Mouse (Mus musculus) midbrain, embryonic 13.5 days (tissue): ENCODE measurements around the gene Ddx60. TPM values are rescaled to one million over a fixed set of nuclear protein-coding genes. Genes with fewer than 3 reads are reported as not detected.
"Not testable (repeated sequence)": the region's sequence is repeated elsewhere in the genome, so short reads cannot be mapped to it uniquely, and the experiment has no call there.

Source experiments
- ATAC-seq: fragments of 200-750 bp; cut with Nextera tagmentation; 2 replicates; pipeline ENCODE4 v1.8.0; 2017; ENCODE audit warnings: mild to moderate bottlenecking, moderate TSS enrichment, moderate library complexity
- H3K27ac ChIP-seq: fragments of 300-500 bp; sonication (generic); 2 replicates; pipeline ENCODE4 v1.5.1; 2015; ENCODE audit warnings: inconsistent platforms, mild to moderate bottlenecking, moderate library complexity
- H3K27me3 ChIP-seq: fragments of 300-500 bp; sonication (generic); 2 replicates; pipeline ENCODE4 v1.6.1; 2015; ENCODE audit warnings: mild to moderate bottlenecking, inconsistent platforms
- H3K36me3 ChIP-seq: fragments of 300-500 bp; sonication (generic); 2 replicates; pipeline ENCODE4 v1.6.1; 2015; ENCODE audit warnings: mild to moderate bottlenecking, inconsistent platforms
- H3K4me1 ChIP-seq: fragments of 300-500 bp; sonication (generic); replicated peaks from 2 replicates; pipeline ENCODE4 v1.6.1; 2015; ENCODE audit warnings: inconsistent platforms
- H3K4me2 ChIP-seq: fragments of 300-500 bp; sonication (generic); replicated peaks from 2 replicates; pipeline ENCODE4 v1.6.1; 2015; ENCODE audit warnings: moderate library complexity, mild to moderate bottlenecking, inconsistent platforms
- H3K4me3 ChIP-seq: fragments of 300-500 bp; sonication (generic); replicated peaks from 2 replicates; pipeline ENCODE4 v1.5.1; 2015; ENCODE audit warnings: mild to moderate bottlenecking, inconsistent platforms
- H3K9ac ChIP-seq: fragments of 300-500 bp; sonication (generic); replicated peaks from 2 replicates; pipeline ENCODE4 v1.6.1; 2015; ENCODE audit warnings: mild to moderate bottlenecking, inconsistent platforms
- H3K9me3 ChIP-seq: fragments of 300-500 bp; sonication (generic); 2 replicates; pipeline ENCODE4 v1.6.1; 2016; ENCODE audit warnings: mild to moderate bottlenecking, inconsistent platforms
- WGBS: fragments of 180-500 bp; shearing (Covaris S2); methylation state at CpG from one replicate; pipeline ENCODE4 v1.1.7; 2015; 5-methylcytosine and 5-hydroxymethylcytosine counted together
- polyA plus RNA-seq: library from polyadenylated mRNA; unstranded; fragments of >200 nt; fragmentation: Nextera tagmentation; extraction: Ambion mirVana; gene quantifications from 2 replicates; pipeline ENCODE4 v1.2.1, GENCODE M21; 2015

Ddx60 gene
- polyA plus RNA-seq, 1 experiment from 2014 or later: 0.36 TPM

DNA sequence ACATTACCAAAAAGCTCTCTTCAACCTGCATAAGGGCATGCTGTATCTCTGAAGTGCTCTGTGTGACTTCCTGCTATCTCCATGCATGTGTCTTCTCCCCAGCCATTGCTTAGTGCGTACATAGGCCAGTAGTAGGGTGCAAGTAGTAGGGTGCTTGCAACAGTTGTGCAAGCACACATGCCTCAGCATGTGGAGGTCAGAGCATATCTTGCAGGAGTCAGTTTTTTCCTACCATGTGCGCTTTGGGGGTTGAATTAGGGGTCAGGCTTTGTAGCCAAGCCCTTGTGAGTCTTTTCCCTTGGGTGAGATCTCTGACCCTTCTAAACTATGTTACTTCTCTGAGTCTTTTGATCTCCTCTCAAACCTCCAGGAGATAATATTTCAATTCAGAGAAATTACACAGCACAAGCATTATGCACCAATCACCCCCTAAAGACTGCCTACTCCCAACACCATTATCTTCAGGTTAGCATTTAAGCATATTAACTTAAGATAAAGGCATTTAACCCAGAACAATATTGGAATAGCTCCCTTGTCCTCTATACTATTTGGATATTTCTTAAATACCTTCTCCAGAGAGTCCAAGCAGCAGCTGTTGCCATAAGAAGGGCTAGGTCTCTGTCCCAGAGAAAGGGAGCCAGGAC, 8.6 kb upstream of the Ddx60 start:
- Histone ChIP-seq H3K9ac (no peak overlapping the region), H3K4me1 (no peaks in the 10 kb centered on the region), H3K36me3 (no peaks in the 10 kb centered on the region), H3K4me3 (no peak overlapping the region), H3K27ac (no peak overlapping the region), H3K27me3 (no peaks in the 10 kb centered on the region), H3K9me3 (no peaks in the 10 kb centered on the region), H3K4me2 (no peak overlapping the region)
- no peak for ATAC-seq
- 91% methylated on average over 2 of the region's 2 CpGs for WGBS

DNA sequence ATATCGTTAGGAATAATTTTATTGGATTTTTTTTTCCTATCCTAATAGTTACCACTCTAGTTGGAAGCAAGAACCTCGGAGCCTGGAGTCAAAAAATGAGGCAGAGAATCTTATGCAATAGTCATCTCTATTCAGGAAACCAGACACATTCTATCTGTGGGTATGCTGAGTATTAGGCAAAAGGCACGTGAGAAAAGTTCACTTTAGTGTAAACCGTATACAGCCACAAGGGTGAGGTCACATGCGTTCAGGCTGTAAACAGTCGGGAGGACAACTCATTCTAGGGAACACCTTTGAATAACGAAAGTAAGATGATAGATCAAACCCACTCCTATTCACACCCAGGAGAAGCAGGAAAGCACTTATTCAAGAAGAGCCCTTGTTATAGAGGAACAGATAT, 7.5 kb upstream of the Ddx60 start:
- 85% methylated on average over 7 of the region's 7 CpGs for WGBS
- no peak overlapping the region for H3K4me3 ChIP-seq
- H3K9ac ChIP-seq: no peak overlapping the region
- H3K4me1 ChIP-seq: no peaks in the 10 kb centered on the region
- no peak overlapping the region for H3K27ac ChIP-seq
- no peaks in the 10 kb centered on the region for H3K27me3 ChIP-seq
- no peak overlapping the region for H3K4me2 ChIP-seq
- no peak for ATAC-seq
- no peaks in the 10 kb centered on the region for H3K9me3 ChIP-seq
- no peaks in the 10 kb centered on the region for H3K36me3 ChIP-seq

DNA sequence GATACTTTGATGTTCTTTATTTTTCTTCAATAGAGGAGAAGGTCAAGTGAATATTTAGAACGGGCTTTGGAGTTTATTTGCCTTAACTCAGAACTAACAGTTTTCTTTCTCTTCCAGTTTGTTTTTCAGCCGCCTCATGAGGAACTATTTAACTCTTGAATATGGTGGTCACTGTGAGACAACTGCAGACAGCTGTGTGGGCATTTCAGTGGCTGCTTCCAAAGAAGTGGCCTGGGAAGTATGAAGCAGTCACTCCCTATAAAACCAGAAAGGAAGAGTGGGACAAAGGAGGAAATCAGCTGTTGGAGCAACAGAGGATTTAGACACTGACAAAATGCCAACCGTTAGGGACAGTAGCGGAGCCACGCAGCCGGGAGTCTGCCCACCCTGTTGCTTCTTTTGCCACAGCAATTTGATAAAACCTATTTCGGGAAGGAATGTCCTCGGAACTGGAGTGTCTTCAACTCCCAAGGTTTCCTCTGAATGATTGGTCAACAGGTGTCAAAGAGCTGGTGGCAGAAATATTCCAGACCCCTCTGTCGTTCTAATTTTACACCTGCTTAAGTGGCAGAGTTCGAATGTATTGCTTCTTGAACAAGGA, 6.3 kb upstream of the Ddx60 start:
- 86% methylated on average over 10 of the region's 10 CpGs for WGBS
- H3K9me3 ChIP-seq: no peaks in the 10 kb centered on the region
- no peaks in the 10 kb centered on the region for H3K4me1 ChIP-seq
- H3K4me2 ChIP-seq: no peak overlapping the region
- no peak for ATAC-seq
- H3K9ac ChIP-seq: no peak overlapping the region
- 0 out of 2 replicates have a peak, but pooled peaks cover 3% of the 10 kb centered on the region for H3K27me3 ChIP-seq
- H3K36me3 ChIP-seq: no peaks in the 10 kb centered on the region
- no peak overlapping the region for H3K27ac ChIP-seq
- no peak overlapping the region for H3K4me3 ChIP-seq

- WGBS: 95% methylated on average over 1 of the region's 1 CpGs
- no peak for ATAC-seq
- H3K4me1 ChIP-seq: peaks cover 8% of the 10 kb centered on the region
- no peaks in the 10 kb centered on the region for H3K9me3 ChIP-seq
- H3K4me2 ChIP-seq: no peak overlapping the region
- no peaks in the 10 kb centered on the region for H3K36me3 ChIP-seq
- no peak overlapping the region for H3K4me3 ChIP-seq
- H3K27ac ChIP-seq: no peak overlapping the region
- 0 out of 2 replicates have a peak, but pooled peaks cover 3% of the 10 kb centered on the region for H3K27me3 ChIP-seq
- H3K9ac ChIP-seq: no peak overlapping the region
Measured at GRCm38 (mm10) chr8:61924518-61924917, 3.4 kb upstream of the Ddx60 start.

DNA sequence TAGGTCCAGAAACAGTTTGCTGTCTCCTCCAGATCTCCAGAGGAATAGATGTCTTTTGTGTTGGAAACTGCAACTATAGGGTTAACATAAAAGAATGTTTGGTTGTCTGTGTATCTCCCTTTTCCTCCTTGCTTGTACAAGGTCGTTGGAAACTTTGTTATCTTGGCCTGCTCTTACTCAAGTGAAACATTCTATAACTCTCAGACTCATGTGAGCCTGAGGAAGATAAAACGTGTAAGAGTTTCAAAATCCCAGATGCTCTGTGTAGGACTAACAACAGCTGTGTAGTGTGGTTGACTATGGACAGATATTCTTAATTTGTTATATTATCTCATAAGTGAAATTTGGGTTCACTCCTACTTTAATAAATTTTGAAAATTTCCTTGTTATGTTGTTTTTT, 5.4 kb downstream of the Ddx60 start:
- Histone ChIP-seq H3K27me3 (no peaks in the 10 kb centered on the region), H3K9me3 (no peaks in the 10 kb centered on the region), H3K4me3 (no peak overlapping the region), H3K36me3 (no peaks in the 10 kb centered on the region), H3K4me1 (peaks cover under 1% of the 10 kb centered on the region), H3K9ac (no peak overlapping the region), H3K4me2 (no peak overlapping the region), H3K27ac (no peak overlapping the region)
- WGBS: 44% methylated on average over 2 of the region's 2 CpGs
- ATAC-seq: no peak

GRCm38 (mm10) chr8:61937576-61937975, 9.7 kb downstream of the Ddx60 start:
- Histone ChIP-seq H3K4me2 (no peak overlapping the region), H3K36me3 (no peaks in the 10 kb centered on the region), H3K4me1 (no peaks in the 10 kb centered on the region), H3K27me3 (no peaks in the 10 kb centered on the region), H3K9ac (no peak overlapping the region), H3K4me3 (no peak overlapping the region), H3K9me3 (no peaks in the 10 kb centered on the region), H3K27ac (no peak overlapping the region)
- no peak for ATAC-seq
- 74% methylated on average over 2 of the region's 2 CpGs for WGBS

DNA sequence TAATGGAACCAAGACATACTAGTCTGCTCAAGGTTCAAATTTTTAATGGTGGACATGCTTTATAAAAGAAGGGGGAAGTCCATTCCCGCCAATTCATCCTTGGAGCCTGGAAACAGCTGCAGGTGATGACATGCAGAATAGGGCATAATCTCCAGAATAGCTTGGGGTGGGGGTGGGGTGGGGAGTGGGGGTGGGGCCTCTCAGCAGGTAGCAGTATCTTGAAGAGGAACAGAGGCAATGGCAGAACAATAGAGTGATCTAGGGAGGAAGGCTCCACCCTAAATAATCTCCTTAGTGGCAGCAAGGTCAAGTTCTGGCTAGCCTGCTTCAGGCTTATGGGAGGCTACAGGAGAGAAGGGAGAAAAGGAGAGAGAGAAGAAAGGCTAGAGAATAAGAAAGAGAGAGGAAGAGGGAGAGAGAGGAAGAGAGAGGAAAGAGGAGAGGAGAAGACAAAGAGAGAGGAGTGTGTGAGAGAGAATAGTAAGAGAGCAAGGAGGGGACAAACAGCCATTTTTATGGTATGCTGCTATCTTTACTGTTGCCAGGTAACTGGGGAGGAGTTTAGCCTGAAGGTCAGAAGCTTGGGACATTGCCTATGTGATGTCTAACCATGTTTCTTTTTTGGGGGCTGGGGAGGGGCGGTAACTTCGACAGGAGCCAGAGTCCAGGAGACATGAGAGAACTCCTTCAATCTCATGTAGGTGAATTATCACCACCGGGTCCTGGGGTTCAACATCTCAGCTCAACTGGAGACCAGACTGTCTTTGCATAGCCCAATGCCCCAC, 36.9 kb downstream of the Ddx60 start:
- not testable (repeated sequence) for H3K4me1 ChIP-seq, H3K4me3 ChIP-seq, H3K9me3 ChIP-seq, H3K27ac ChIP-seq, H3K4me2 ChIP-seq, H3K36me3 ChIP-seq, H3K27me3 ChIP-seq, H3K9ac ChIP-seq, ATAC-seq
- WGBS: 84% methylated on average over 4 of the region's 4 CpGs

- no peak for ATAC-seq
- no peaks in the 10 kb centered on the region for H3K4me1 ChIP-seq
- WGBS: 14% methylated on average over 3 of the region's 3 CpGs
Measured at GRCm38 (mm10) chr8:61969581-61969980, 41.7 kb downstream of the Ddx60 start.

DNA sequence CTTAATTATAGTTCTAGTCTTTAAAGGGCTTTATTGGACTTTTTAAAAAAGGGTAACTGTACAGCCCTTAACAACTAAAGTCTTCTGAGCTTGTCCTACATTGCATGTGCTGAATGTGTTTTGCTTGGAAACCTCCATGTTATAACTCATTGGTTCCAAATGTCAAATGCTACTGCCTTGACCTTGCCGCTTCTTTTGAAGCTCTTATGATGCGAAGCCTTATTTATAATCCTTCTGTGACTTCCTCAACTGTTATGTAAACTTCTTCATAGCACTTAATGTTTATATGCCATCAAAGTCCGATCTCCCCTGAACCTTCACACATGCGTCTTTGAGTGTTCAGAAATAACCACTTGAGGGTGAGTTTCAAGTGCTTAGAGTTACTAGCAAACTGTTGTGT, 57.1 kb downstream of the Ddx60 start:
- H3K27me3 ChIP-seq: no peaks in the 10 kb centered on the region
- ATAC-seq: no peak
- no peaks in the 10 kb centered on the region for H3K9me3 ChIP-seq
- no peak overlapping the region for H3K9ac ChIP-seq
- WGBS: 89% methylated on average over 4 of the region's 4 CpGs
- H3K4me1 ChIP-seq: peaks cover 5% of the 10 kb centered on the region
- H3K36me3 ChIP-seq: no peaks in the 10 kb centered on the region
- H3K4me2 ChIP-seq: no peak overlapping the region
- no peak overlapping the region for H3K4me3 ChIP-seq
- no peak overlapping the region for H3K27ac ChIP-seq

More at GRCm38 (mm10) chr8:61969581-61969980, 41.7 kb downstream of the Ddx60 start:
- Histone ChIP-seq H3K4me2 (no peak overlapping the region), H3K4me3 (no peak overlapping the region), H3K27ac (no peak overlapping the region), H3K9me3 (no peaks in the 10 kb centered on the region), H3K36me3 (no peaks in the 10 kb centered on the region), H3K9ac (no peak overlapping the region), H3K27me3 (no peaks in the 10 kb centered on the region)

GRCm38 (mm10) chr8:61985703-61986475, 58.0 kb downstream of the Ddx60 start:
- Histone ChIP-seq H3K9me3 (no peaks in the 10 kb centered on the region), H3K9ac (no peak overlapping the region), H3K4me1 (peaks cover 5% of the 10 kb centered on the region), H3K36me3 (no peaks in the 10 kb centered on the region), H3K4me2 (no peak overlapping the region), H3K27me3 (no peaks in the 10 kb centered on the region), H3K4me3 (no peak overlapping the region), H3K27ac (no peak overlapping the region)
- WGBS: 55% methylated on average over 6 of the region's 6 CpGs
- ATAC-seq: no peak

GRCm38 (mm10) chr8:61989464-61989863, 61.6 kb downstream of the Ddx60 start:
- no peak overlapping the region; the same call in 1 of the 2 replicates for H3K9ac ChIP-seq
- H3K27me3 ChIP-seq: no peaks in the 10 kb centered on the region
- H3K36me3 ChIP-seq: no peaks in the 10 kb centered on the region
- no peak overlapping the region for H3K27ac ChIP-seq
- no peak overlapping the region for H3K4me3 ChIP-seq
- peaks cover 5% of the 10 kb centered on the region for H3K4me1 ChIP-seq
- ATAC-seq: peak; percentile 89
- H3K4me2 ChIP-seq: peak overlapping the region; percentile 22; the same call in 1 of the 2 replicates
- H3K9me3 ChIP-seq: no peaks in the 10 kb centered on the region
- WGBS: 9% methylated on average over 6 of the region's 6 CpGs

GRCm38 (mm10) chr8:61992796-61993195, 64.9 kb downstream of the Ddx60 start:
- no peak overlapping the region for H3K27ac ChIP-seq
- no peaks in the 10 kb centered on the region for H3K36me3 ChIP-seq
- ATAC-seq: no peak
- no peak overlapping the region for H3K9ac ChIP-seq
- H3K9me3 ChIP-seq: no peaks in the 10 kb centered on the region
- H3K4me3 ChIP-seq: no peak overlapping the region
- H3K27me3 ChIP-seq: no peaks in the 10 kb centered on the region
- H3K4me1 ChIP-seq: peaks cover 5% of the 10 kb centered on the region
- 93% methylated on average over 1 of the region's 1 CpGs for whole genome bisulfite sequencing
- H3K4me2 ChIP-seq: no peak overlapping the region
